Mouse (Mus musculus): Measurements from ENCODE around the gene P2rx4. TPM values are rescaled to one million over a fixed set of nuclear protein-coding genes. Genes with fewer than 3 reads are reported as not detected.

P2rx4 gene
- polyA plus RNA-seq, 1 experiment from 2014 or later: 33.3 TPM

DNA sequence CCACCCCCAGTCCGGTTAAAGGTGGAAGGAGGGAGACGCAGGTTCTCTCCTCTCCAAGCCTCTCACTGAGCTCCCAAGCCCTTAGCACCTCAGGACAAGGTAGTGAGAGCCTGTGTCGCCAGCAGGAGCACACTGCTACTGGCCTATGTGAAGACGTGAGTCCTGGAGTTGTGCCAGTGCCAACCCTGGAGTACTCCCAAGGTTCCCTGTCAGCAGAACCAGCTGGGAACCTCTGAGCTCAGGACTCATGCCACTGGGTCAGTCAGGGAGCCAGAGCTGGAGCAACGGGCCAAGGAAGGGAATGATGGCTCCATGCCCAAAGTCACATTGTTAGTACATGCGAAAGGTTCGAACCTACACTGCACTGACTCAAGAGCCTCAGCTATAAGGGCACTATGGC, 49.3 kb downstream of the P2rx4 start:
- Histone ChIP-seq H3K9ac (ENCODE audit: low read length) (no peak overlapping the region), H3K27me3 (ENCODE audit: control insufficient read depth, insufficient read depth, low read length) (no peaks in the 10 kb centered on the region), H3K4me2 (ENCODE audit: low read depth, low read length) (no peak overlapping the region), H3K27ac (ENCODE audit: low read length) (no peak overlapping the region), H3K36me3 (ENCODE audit: control insufficient read depth, insufficient read depth, low read length) (peaks cover 16% of the 10 kb centered on the region; the same call in 1 of the 2 replicates), H3K9me3 (replicated peaks; ENCODE audit: control insufficient read depth, low read length) (peaks cover 8% of the 10 kb centered on the region; the same call in 1 of the 2 replicates), H3K4me1 (ENCODE audit: control insufficient read depth, insufficient read depth, low read length) (no peaks in the 10 kb centered on the region), H3K4me3 (replicated peaks; ENCODE audit: low read length) (no peak overlapping the region)
- WGBS: 91% methylated on average over 7 of the region's 7 CpGs
- ATAC-seq (ENCODE audit: insufficient read depth, low FRiP score): no peak

DNA sequence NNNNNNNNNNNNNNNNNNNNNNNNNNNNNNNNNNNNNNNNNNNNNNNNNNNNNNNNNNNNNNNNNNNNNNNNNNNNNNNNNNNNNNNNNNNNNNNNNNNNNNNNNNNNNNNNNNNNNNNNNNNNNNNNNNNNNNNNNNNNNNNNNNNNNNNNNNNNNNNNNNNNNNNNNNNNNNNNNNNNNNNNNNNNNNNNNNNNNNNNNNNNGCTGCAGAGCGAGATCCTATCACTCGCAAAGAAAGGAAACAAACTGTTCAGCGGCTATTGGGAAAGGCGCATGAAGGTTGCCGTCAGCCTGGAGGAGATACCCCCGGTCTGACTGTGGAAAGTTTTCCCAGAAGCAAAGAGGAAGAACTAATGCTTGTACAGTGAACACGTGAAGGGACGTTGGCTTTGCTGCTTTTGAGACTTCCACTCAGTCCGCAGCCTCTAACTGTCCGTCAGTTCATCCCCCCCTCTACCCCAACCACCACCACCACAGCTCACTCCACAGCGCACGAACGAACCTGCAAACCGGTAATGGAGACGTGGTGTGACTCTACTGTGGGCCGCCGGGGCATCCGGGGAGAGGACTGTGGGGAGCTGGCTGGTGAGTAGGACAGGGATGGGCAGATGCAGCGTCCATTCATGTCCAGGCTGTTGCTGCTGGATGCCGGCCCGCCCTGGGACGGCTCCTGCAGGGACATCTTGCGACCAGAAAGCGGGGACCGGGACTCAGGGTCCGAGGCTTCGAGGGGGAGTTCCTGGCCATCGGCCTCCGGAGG, 56.1 kb downstream of the P2rx4 start:
- peak overlapping the region; percentile 36; the same call in 1 of the 2 replicates for H3K9ac ChIP-seq (ENCODE audit: low read length)
- H3K4me1 ChIP-seq (ENCODE audit: control insufficient read depth, insufficient read depth, low read length): peaks cover 6% of the 10 kb centered on the region; the same call in 1 of the 2 replicates
- H3K4me2 ChIP-seq (ENCODE audit: low read depth, low read length): no peak overlapping the region
- 60% methylated on average over 29 of the region's 29 CpGs for WGBS
- no peaks in the 10 kb centered on the region for H3K27me3 ChIP-seq (ENCODE audit: control insufficient read depth, insufficient read depth, low read length)
- no peaks in the 10 kb centered on the region for H3K36me3 ChIP-seq (ENCODE audit: control insufficient read depth, insufficient read depth, low read length)
- no peak overlapping the region for H3K27ac ChIP-seq (ENCODE audit: low read length)
- no peak overlapping the region for H3K4me3 ChIP-seq (replicated peaks; ENCODE audit: low read length)
- no peak for ATAC-seq (ENCODE audit: insufficient read depth, low FRiP score)
- no peaks in the 10 kb centered on the region for H3K9me3 ChIP-seq (replicated peaks; ENCODE audit: control insufficient read depth, low read length)

GRCm38 (mm10) chr5:122764032-122764464, 56.7 kb downstream of the P2rx4 start:
- Histone ChIP-seq H3K27ac (ENCODE audit: low read length) (no peak overlapping the region), H3K9ac (ENCODE audit: low read length) (peak overlapping the region; percentile 36; the same call in 1 of the 2 replicates), H3K36me3 (ENCODE audit: control insufficient read depth, insufficient read depth, low read length) (no peaks in the 10 kb centered on the region), H3K4me3 (replicated peaks; ENCODE audit: low read length) (no peak overlapping the region), H3K4me2 (ENCODE audit: low read depth, low read length) (no peak overlapping the region), H3K27me3 (ENCODE audit: control insufficient read depth, insufficient read depth, low read length) (no peaks in the 10 kb centered on the region), H3K4me1 (ENCODE audit: control insufficient read depth, insufficient read depth, low read length) (peaks cover 6% of the 10 kb centered on the region; the same call in 1 of the 2 replicates), H3K9me3 (replicated peaks; ENCODE audit: control insufficient read depth, low read length) (no peaks in the 10 kb centered on the region)
- no peak for ATAC-seq (ENCODE audit: insufficient read depth, low FRiP score)
- 63% methylated on average over 10 of the region's 10 CpGs for WGBS

- Histone ChIP-seq H3K27ac (ENCODE audit: low read length) (no peak overlapping the region), H3K36me3 (ENCODE audit: control insufficient read depth, insufficient read depth, low read length) (no peaks in the 10 kb centered on the region), H3K9ac (ENCODE audit: low read length) (no peak overlapping the region), H3K27me3 (ENCODE audit: control insufficient read depth, insufficient read depth, low read length) (no peaks in the 10 kb centered on the region), H3K4me1 (ENCODE audit: control insufficient read depth, insufficient read depth, low read length) (peaks cover 22% of the 10 kb centered on the region), H3K4me3 (replicated peaks; ENCODE audit: low read length) (no peak overlapping the region), H3K9me3 (replicated peaks; ENCODE audit: control insufficient read depth, low read length) (no peaks in the 10 kb centered on the region), H3K4me2 (ENCODE audit: low read depth, low read length) (no peak overlapping the region)
- no peak for ATAC-seq (ENCODE audit: insufficient read depth, low FRiP score)
- WGBS: 89% methylated on average over 11 of the region's 11 CpGs
Observed at GRCm38 (mm10) chr5:122767283-122767682, 59.9 kb downstream of the P2rx4 start.

DNA sequence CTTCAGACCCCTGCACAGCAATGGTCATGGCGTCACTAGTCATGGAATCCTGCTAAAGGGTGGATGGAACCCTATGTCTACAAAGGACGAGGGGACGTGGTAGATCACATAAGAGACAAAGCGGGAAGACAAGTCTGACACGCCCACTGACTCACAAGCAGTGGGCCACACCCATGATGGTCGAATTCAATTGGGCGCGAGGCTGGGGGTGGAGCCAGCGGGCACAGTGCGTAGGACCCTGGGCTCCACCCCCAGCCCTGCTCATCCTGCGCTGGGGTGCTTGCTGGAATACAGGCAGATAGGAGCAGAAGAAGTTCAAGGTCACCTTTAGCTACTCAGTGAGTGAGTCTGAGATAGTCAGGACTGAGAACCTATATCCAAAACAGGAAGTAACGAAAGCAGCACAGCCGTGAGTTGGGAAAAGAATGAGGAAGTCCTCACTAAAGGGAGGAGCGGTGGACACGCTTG, 61.8 kb downstream of the P2rx4 start:
- Histone ChIP-seq H3K27me3 (ENCODE audit: control insufficient read depth, insufficient read depth, low read length) (no peaks in the 10 kb centered on the region), H3K4me1 (ENCODE audit: control insufficient read depth, insufficient read depth, low read length) (peaks cover 16% of the 10 kb centered on the region), H3K4me3 (replicated peaks; ENCODE audit: low read length) (no peak overlapping the region), H3K36me3 (ENCODE audit: control insufficient read depth, insufficient read depth, low read length) (no peaks in the 10 kb centered on the region), H3K9ac (ENCODE audit: low read length) (no peak overlapping the region), H3K27ac (ENCODE audit: low read length) (no peak overlapping the region), H3K4me2 (ENCODE audit: low read depth, low read length) (no peak overlapping the region), H3K9me3 (replicated peaks; ENCODE audit: control insufficient read depth, low read length) (no peaks in the 10 kb centered on the region)
- peak; percentile 30; the same call in 1 of the 2 replicates for ATAC-seq (ENCODE audit: insufficient read depth, low FRiP score)
- WGBS: 82% methylated on average over 15 of the region's 15 CpGs

DNA sequence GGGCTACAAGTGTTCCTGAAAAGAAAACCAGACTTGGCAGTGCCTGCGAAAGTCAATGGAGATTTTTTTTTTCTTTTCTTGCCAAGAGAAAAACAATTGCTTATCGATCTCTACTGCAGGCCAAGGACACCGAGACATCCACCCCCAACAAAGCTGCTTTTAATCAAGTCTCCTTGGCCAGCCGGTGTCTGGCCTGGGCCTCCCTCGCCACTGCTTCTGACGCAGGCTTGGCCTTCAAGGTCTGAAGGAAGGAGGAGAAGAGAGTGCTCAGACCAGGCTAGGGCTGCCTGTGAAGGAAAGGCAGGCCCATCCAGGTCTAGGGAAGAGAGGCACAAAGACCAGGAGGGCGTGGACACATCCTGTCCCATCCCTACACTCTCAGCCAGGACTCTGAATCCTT, 63.0 kb downstream of the P2rx4 start:
- Histone ChIP-seq H3K27ac (ENCODE audit: low read length) (peak overlapping the region; percentile 79), H3K9me3 (replicated peaks; ENCODE audit: control insufficient read depth, low read length) (no peaks in the 10 kb centered on the region), H3K4me1 (ENCODE audit: control insufficient read depth, insufficient read depth, low read length) (peaks cover 16% of the 10 kb centered on the region), H3K27me3 (ENCODE audit: control insufficient read depth, insufficient read depth, low read length) (no peaks in the 10 kb centered on the region), H3K4me3 (replicated peaks; ENCODE audit: low read length) (no peak overlapping the region), H3K4me2 (ENCODE audit: low read depth, low read length) (no peak overlapping the region), H3K9ac (ENCODE audit: low read length) (peak overlapping the region; percentile 47; the same call in 1 of the 2 replicates), H3K36me3 (ENCODE audit: control insufficient read depth, insufficient read depth, low read length) (no peaks in the 10 kb centered on the region)
- ATAC-seq (ENCODE audit: insufficient read depth, low FRiP score): no peak
- WGBS: 66% methylated on average over 7 of the region's 7 CpGs

- no peaks in the 10 kb centered on the region for H3K36me3 ChIP-seq (ENCODE audit: control insufficient read depth, insufficient read depth, low read length)
- peak overlapping the region; percentile 23; the same call in 1 of the 2 replicates for H3K4me2 ChIP-seq (ENCODE audit: low read depth, low read length)
- H3K4me3 ChIP-seq (replicated peaks; ENCODE audit: low read length): no peak overlapping the region
- H3K9ac ChIP-seq (ENCODE audit: low read length): no peak overlapping the region; the same call in 1 of the 2 replicates
- no peaks in the 10 kb centered on the region for H3K27me3 ChIP-seq (ENCODE audit: control insufficient read depth, insufficient read depth, low read length)
- peak overlapping the region; percentile 79 for H3K27ac ChIP-seq (ENCODE audit: low read length)
- no peaks in the 10 kb centered on the region for H3K9me3 ChIP-seq (replicated peaks; ENCODE audit: control insufficient read depth, low read length)
- 46% methylated on average over 10 of the region's 10 CpGs for WGBS
- peaks cover 16% of the 10 kb centered on the region for H3K4me1 ChIP-seq (ENCODE audit: control insufficient read depth, insufficient read depth, low read length)
- ATAC-seq (ENCODE audit: insufficient read depth, low FRiP score): peak; percentile 30; the same call in 1 of the 2 replicates
Observed at GRCm38 (mm10) chr5:122770806-122771261, 63.5 kb downstream of the P2rx4 start.

GRCm38 (mm10) chr5:122771428-122771827, 64.1 kb downstream of the P2rx4 start:
- ATAC-seq (ENCODE audit: insufficient read depth, low FRiP score): no peak
- Histone ChIP-seq H3K4me1 (ENCODE audit: control insufficient read depth, insufficient read depth, low read length) (peaks cover 16% of the 10 kb centered on the region), H3K9me3 (replicated peaks; ENCODE audit: control insufficient read depth, low read length) (no peaks in the 10 kb centered on the region), H3K4me3 (replicated peaks; ENCODE audit: low read length) (no peak overlapping the region), H3K36me3 (ENCODE audit: control insufficient read depth, insufficient read depth, low read length) (no peaks in the 10 kb centered on the region), H3K9ac (ENCODE audit: low read length) (no peak overlapping the region), H3K27me3 (ENCODE audit: control insufficient read depth, insufficient read depth, low read length) (no peaks in the 10 kb centered on the region), H3K4me2 (ENCODE audit: low read depth, low read length) (no peak overlapping the region), H3K27ac (ENCODE audit: low read length) (peak overlapping the region; percentile 79; the same call in 1 of the 2 replicates)
- whole genome bisulfite sequencing: 70% methylated on average over 9 of the region's 9 CpGs

DNA sequence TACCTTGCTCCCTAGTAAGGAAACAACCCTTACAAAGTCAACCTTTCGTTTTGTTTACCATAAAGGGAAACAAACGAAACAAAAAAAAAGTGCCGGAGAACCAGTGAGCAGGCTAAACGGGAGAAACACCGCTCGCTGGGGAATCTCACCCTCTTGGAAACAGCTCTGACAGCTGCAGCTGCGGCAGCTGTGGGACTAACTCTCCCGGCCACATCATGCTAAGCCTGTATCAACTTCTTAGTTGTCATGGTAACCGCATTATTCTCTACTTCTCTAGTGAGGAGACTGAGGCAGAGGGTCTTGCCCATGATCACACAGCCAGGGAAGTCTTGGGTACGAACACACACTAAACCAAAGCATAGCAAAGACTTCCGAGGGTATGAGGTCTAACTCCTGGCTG, 66.4 kb downstream of the P2rx4 start:
- ATAC-seq (ENCODE audit: insufficient read depth, low FRiP score): no peak
- H3K4me1 ChIP-seq (ENCODE audit: control insufficient read depth, insufficient read depth, low read length): peaks cover 22% of the 10 kb centered on the region
- H3K4me3 ChIP-seq (replicated peaks; ENCODE audit: low read length): no peak overlapping the region
- no peaks in the 10 kb centered on the region for H3K36me3 ChIP-seq (ENCODE audit: control insufficient read depth, insufficient read depth, low read length)
- no peak overlapping the region for H3K4me2 ChIP-seq (ENCODE audit: low read depth, low read length)
- no peak overlapping the region for H3K9ac ChIP-seq (ENCODE audit: low read length)
- WGBS: 67% methylated on average over 11 of the region's 11 CpGs
- no peaks in the 10 kb centered on the region for H3K27me3 ChIP-seq (ENCODE audit: control insufficient read depth, insufficient read depth, low read length)
- no peaks in the 10 kb centered on the region for H3K9me3 ChIP-seq (replicated peaks; ENCODE audit: control insufficient read depth, low read length)
- H3K27ac ChIP-seq (ENCODE audit: low read length): no peak overlapping the region
